Comparison of ENCODE assay signal across 20 mouse cellular contexts in genomic region chr8:13107990-13108638, GRCm38 (mm10). TPM values are rescaled to one million over a fixed set of nuclear protein-coding genes. Genes with fewer than 3 reads are reported as not detected.
DNase-seq lines count a peak whose midpoint lies in the region; ATAC-seq and TF ChIP-seq lines count a peak whose summit lies in the region.
"Had no signal": no experiment of that assay in that cellular context is flagged by ENCODE, and none has a peak within 500 bp of the region (broad histone marks: within the 10 kb centered on the region; RNA-seq: fewer than 3 reads in every experiment).

No protein-coding gene starts in this region.

- ATAC-seq in erythroblast, adult 5-6 weeks (replicated peaks; ENCODE audit: low FRiP score, poor library complexity, severe bottlenecking) = peak; percentile 62
- peak; percentile 13; the same call in 1 of the 2 replicates for ATAC-seq in liver, postnatal 0 days
- ATAC-seq: forebrain, embryonic 15.5 days; intestine, embryonic 15.5 days had no signal

- H3K4me3 ChIP-seq in liver, postnatal 0 days (ENCODE audit: low read depth, low read length) = peak overlapping the region; percentile 22
- H3K4me3 ChIP-seq in limb, embryonic 10.5 days = no peak overlapping the region
- no peak overlapping the region for H3K4me3 ChIP-seq in lung, adult 2 months (replicated peaks; ENCODE audit: extremely low read depth, low read depth, low read length)
- H3K4me3 ChIP-seq: forebrain, embryonic 15.5 days; hindbrain, embryonic 12.5 days; intestine, embryonic 15.5 days; lung, embryonic 15.5 days had no signal

- no peaks in the 10 kb centered on the region for H3K9me3 ChIP-seq in liver, postnatal 0 days (ENCODE audit: low read length)
- no peaks in the 10 kb centered on the region for H3K9me3 ChIP-seq in limb, embryonic 10.5 days (replicated peaks)
- H3K9me3 ChIP-seq: embryonic facial prominence, embryonic 13.5 days; forebrain, embryonic 15.5 days; hindbrain, embryonic 12.5 days; intestine, embryonic 15.5 days; lung, embryonic 15.5 days had no signal

- H3K4me1 ChIP-seq in liver, postnatal 0 days (ENCODE audit: insufficient read depth) = peaks cover 28% of the 10 kb centered on the region
- peaks cover 28% of the 10 kb centered on the region for H3K4me1 ChIP-seq in limb, embryonic 10.5 days
- H3K4me1 ChIP-seq in lung, adult 2 months (ENCODE audit: control insufficient read depth, insufficient read depth, low read length) = peaks cover 3% of the 10 kb centered on the region

- peak overlapping the region; percentile 67 for H3K4me2 ChIP-seq in liver, postnatal 0 days (ENCODE audit: low read depth, low read length)
- H3K4me2 ChIP-seq: embryonic facial prominence, embryonic 13.5 days; forebrain, embryonic 15.5 days; hindbrain, embryonic 12.5 days; intestine, embryonic 15.5 days had no signal

- peak overlapping the region; percentile 92 for H3K27ac ChIP-seq in liver, postnatal 0 days (ENCODE audit: low read depth)
- H3K27ac ChIP-seq in limb, embryonic 10.5 days = no peak overlapping the region
- H3K27ac ChIP-seq: embryonic facial prominence, embryonic 13.5 days; forebrain, embryonic 15.5 days; hindbrain, embryonic 12.5 days; intestine, embryonic 15.5 days; lung, embryonic 15.5 days had no signal

- H3K36me3 ChIP-seq in liver, postnatal 0 days (replicated peaks; ENCODE audit: insufficient read depth, low read length) = peaks cover 13% of the 10 kb centered on the region; the same call in 1 of the 2 replicates
- H3K36me3 ChIP-seq in limb, embryonic 10.5 days = peaks cover 32% of the 10 kb centered on the region
- H3K36me3 ChIP-seq: forebrain, embryonic 15.5 days; hindbrain, embryonic 12.5 days; intestine, embryonic 15.5 days; lung, embryonic 15.5 days had no signal

- TF ChIP-seq EP300 in liver, postnatal 0 days (IDR thresholded peaks at IDR 0.05; ENCODE audit: low read depth) = peak; percentile 94

- TF ChIP-seq POLR2A in lung, adult 2 months (IDR thresholded peaks at IDR 0.05; ENCODE audit: borderline replicate concordance, extremely low read depth, low read depth, low read length) = no peak

- no peak for TF ChIP-seq CTCF in liver, postnatal 0 days (IDR thresholded peaks at IDR 0.05; ENCODE audit: low read depth)
- TF ChIP-seq CTCF in lung, adult 2 months (IDR thresholded peaks at IDR 0.05; ENCODE audit: insufficient read depth, low read length) = no peak

- peak overlapping the region; percentile 94 for H3K9ac ChIP-seq in liver, postnatal 0 days (replicated peaks)
- H3K9ac ChIP-seq: embryonic facial prominence, embryonic 13.5 days; forebrain, embryonic 15.5 days; hindbrain, embryonic 12.5 days; intestine, embryonic 15.5 days; lung, embryonic 15.5 days had no signal

- H3K27me3 ChIP-seq in liver, postnatal 0 days (ENCODE audit: insufficient read depth, low read length) = no peaks in the 10 kb centered on the region
- H3K27me3 ChIP-seq in limb, embryonic 10.5 days (ENCODE audit: low read depth, poor library complexity, severe bottlenecking) = no peaks in the 10 kb centered on the region
- H3K27me3 ChIP-seq: CH12.LX; embryonic facial prominence, embryonic 13.5 days; forebrain, embryonic 15.5 days; hindbrain, embryonic 12.5 days; intestine, embryonic 15.5 days; lung, embryonic 15.5 days had no signal

- peak; percentile 58 for DNase-seq in spleen, adult 12 weeks (ENCODE audit: low spot score)
- no peak for DNase-seq in spleen, adult 18-20 months
- peak; percentile 67 for DNase-seq in liver, postnatal 0 days
- DNase-seq in urinary bladder, postnatal 36 days (ENCODE audit: low spot score in 2 of 2) = no peak
- DNase-seq in limb, embryonic 10.5 days (ENCODE audit: low spot score) = no peak
- no peak for DNase-seq in lung, adult 2 months
- DNase-seq: cerebellum, postnatal 36 days; gastrocnemius, postnatal 36 days; kidney, postnatal 10 days; layer of hippocampus, adult 9-11 months; right cerebral cortex, adult 18-20 months had no signal

- 49% methylated on average over 13 of the region's 13 CpGs for WGBS in liver, postnatal 0 days (ENCODE audit: insufficient replicate concordance)
- 94% methylated on average over 13 of the region's 13 CpGs for WGBS in limb, embryonic 10.5 days
- 79% methylated on average over 13 of the region's 13 CpGs for WGBS in lung, adult 2 months

RNA-seq across cellular contexts. Expression of gene Cul4a, which starts 2.7 kb away (rescaled TPM):
- 390 and 405 TPM in 2 replicates for total RNA-seq in erythroblast, adult 5-6 weeks (2015; ENCODE audit: low replicate concordance)
- 552 and 664 TPM in 2 replicates for total RNA-seq in erythroblast, adult 5-6 weeks (2017; ENCODE audit: low replicate concordance)
- polyA plus RNA-seq in liver, postnatal 0 days (2015; fragmentation: Nextera tagmentation; extraction: Ambion mirVana) = 60.5 and 62.9 TPM in 2 replicates
- 92.4 and 104 TPM in 2 replicates for polyA plus RNA-seq in limb, embryonic 10.5 days (2016; fragmentation: Nextera tagmentation; extraction: Ambion mirVana)
- polyA plus RNA-seq in lung, adult 2 months (2012; rRNA removed) = 37.3 and 41.4 TPM in 2 replicates

RNA-seq across cellular contexts. Expression of gene Pcid2, which starts 2.9 kb away (rescaled TPM):
- 7.5 and 8.6 TPM in 2 replicates for total RNA-seq in erythroblast, adult 5-6 weeks (2015; ENCODE audit: low replicate concordance)
- total RNA-seq in erythroblast, adult 5-6 weeks (2017; ENCODE audit: low replicate concordance) = 7.8 and 12.1 TPM in 2 replicates
- 6.7 and 8.8 TPM in 2 replicates for polyA plus RNA-seq in liver, postnatal 0 days (2015; fragmentation: Nextera tagmentation; extraction: Ambion mirVana)
- polyA plus RNA-seq in limb, embryonic 10.5 days (2016; fragmentation: Nextera tagmentation; extraction: Ambion mirVana) = 62.9 and 65.8 TPM in 2 replicates
- polyA plus RNA-seq in lung, adult 2 months (2012; rRNA removed) = 21.3 and 22.1 TPM in 2 replicates

RNA-seq across cellular contexts. Expression of gene Proz, which starts 47.4 kb away (rescaled TPM):
- not detected in 2 replicates for total RNA-seq in erythroblast, adult 5-6 weeks (2015; ENCODE audit: low replicate concordance)
- total RNA-seq in erythroblast, adult 5-6 weeks (2017; ENCODE audit: low replicate concordance) = not detected in 2 replicates
- 93.8 and 97.1 TPM in 2 replicates for polyA plus RNA-seq in liver, postnatal 0 days (2015; fragmentation: Nextera tagmentation; extraction: Ambion mirVana)
- polyA plus RNA-seq in limb, embryonic 10.5 days (2016; fragmentation: Nextera tagmentation; extraction: Ambion mirVana) = 0.20 and 0.33 TPM in 2 replicates
- polyA plus RNA-seq in lung, adult 2 months (2012; rRNA removed) = 3.2 and 4.5 TPM in 2 replicates
- total RNA-seq: gastrocnemius, postnatal 36 days; left cerebral cortex, postnatal 25 days; neutrophil, adult 5-6 weeks had no signal

RNA-seq across cellular contexts. Expression of gene Lamp1, which starts 50.8 kb away (rescaled TPM):
- 101 and 131 TPM in 2 replicates for total RNA-seq in erythroblast, adult 5-6 weeks (2015; ENCODE audit: low replicate concordance)
- 103 and 130 TPM in 2 replicates for total RNA-seq in erythroblast, adult 5-6 weeks (2017; ENCODE audit: low replicate concordance)
- polyA plus RNA-seq in liver, postnatal 0 days (2015; fragmentation: Nextera tagmentation; extraction: Ambion mirVana) = 199 and 206 TPM in 2 replicates
- polyA plus RNA-seq in limb, embryonic 10.5 days (2016; fragmentation: Nextera tagmentation; extraction: Ambion mirVana) = 186 and 196 TPM in 2 replicates
- 602 and 729 TPM in 2 replicates for polyA plus RNA-seq in lung, adult 2 months (2012; rRNA removed)

Comparison
In these comparisons a context has a peak if more than half of its experiments do, and no peak if none do; other contexts are left out.
1. DNase-seq: peak in spleen, adult 12 weeks (single experiment) and liver, postnatal 0 days (single experiment); none in spleen, adult 18-20 months (0 of 2), urinary bladder, postnatal 36 days (0 of 2), limb, embryonic 10.5 days (single experiment) and lung, adult 2 months (single experiment).
2. RNA of gene Proz, which starts 47.4 kb away (polyA plus RNA-seq): 93.8 to 97.1 TPM in liver, postnatal 0 days; 3.2 to 4.5 TPM in lung, adult 2 months and 0.20 to 0.33 TPM in limb, embryonic 10.5 days; every median in the first group is over 10 times any median in the second.